Mouse (Mus musculus): Measurements from ENCODE around the gene Psmd6.

DNA sequence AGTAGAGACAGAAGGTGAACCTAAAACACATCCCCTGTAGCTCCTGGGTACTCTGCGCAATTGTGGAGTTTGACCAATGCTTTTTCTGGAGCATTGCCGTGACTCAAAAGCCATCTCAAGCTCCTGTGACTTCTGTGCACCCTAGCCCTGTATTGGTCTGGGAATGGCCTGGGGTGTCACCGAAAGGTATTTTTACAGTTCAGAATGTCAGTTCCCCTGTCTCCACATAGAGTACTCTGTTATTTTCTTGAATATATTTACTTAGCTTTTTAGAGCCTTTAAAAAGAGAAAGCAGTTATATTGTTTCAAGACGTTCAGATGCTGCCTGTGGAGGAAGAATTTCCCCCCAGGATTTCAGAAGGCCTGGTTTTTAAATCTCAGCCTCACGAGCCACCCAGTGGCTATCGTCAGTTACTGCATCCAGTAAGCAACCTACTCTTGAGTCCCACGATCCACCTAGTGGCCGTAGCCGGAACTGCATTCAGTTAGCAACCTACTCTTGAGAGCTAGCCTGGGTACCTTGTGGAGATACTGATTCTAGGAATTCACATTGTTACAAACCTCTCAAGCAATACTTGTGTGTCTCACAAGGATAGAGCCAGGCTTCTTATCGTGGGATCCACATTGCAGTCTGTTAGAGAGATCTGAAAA is 22.3 kb downstream of the Psmd6 start:
- TF ChIP-seq GATA1 (IDR thresholded peaks at IDR 0.05; ENCODE audit: borderline replicate concordance, low read length), result no peak
- no peak for TF ChIP-seq FLI1 (IDR thresholded peaks at IDR 0.05; ENCODE audit: low read length)
